Mouse (Mus musculus) heart, postnatal 0 days (tissue): Measurements from ENCODE around the gene Dand5.

Experiments used
- CTCF ChIP-seq: IDR thresholded peaks from 2 replicates; pipeline ENCODE4 v1.5.1; 2016; ENCODE audit warnings: antibody characterized with exemption, control low read depth, low read depth
- EP300 ChIP-seq: IDR thresholded peaks from 2 replicates; pipeline ENCODE4 v1.6.1; 2016; ENCODE audit warnings: antibody characterized with exemption, low read depth

- TF ChIP-seq CTCF: no peak
- TF ChIP-seq EP300: no peak
Observed at GRCm38 (mm10) chr8:84780225-84780555, 42.4 kb downstream of the Dand5 start.
